In the genomic region with DNA sequence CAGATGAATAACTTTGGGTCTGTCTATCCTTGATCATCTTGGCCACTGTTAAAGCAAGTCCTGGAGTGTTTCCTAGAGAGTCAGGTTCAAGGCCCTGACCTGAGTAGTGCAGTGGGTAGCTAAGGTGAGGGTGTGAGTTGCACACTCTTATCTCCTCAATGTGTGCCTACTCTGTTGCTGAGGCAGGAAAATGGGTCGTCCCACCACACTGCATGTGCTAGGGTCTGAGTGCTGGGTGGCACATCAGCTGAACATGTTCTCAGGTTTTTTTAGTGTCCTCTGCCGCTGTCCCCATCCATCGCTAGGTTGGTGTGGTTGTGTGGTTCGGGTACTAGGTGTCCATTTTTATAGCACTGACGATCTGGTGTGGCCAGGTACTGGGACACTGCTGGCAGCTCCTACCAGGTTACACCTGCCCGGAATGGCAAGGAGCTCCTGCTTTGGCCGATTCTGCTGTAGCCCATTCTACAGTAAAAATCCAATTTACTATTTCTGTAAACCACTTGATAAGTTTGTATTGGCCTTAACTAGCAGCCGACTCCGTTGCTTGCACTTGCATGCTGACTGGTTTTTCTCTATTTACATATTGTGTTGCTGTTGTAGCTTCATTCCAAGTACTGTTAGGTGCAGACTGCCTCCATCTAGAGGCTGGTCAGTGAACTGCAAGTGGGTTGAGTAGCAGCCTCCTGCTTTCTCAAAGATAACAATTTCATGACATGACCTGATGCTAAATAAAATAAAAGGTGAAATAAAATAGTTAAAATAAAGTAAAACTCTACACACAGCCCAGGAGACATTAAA, we compare ENCODE assay signal across 8 mouse cellular contexts.
DNase-seq lines count a peak whose midpoint lies in the region; ATAC-seq and TF ChIP-seq lines count a peak whose summit lies in the region.

No protein-coding gene starts in this region.

- no peak overlapping the region for H3K4me2 ChIP-seq in liver, embryonic 14.5 days (ENCODE audit: low read depth)

- intact Hi-C loops in gastrocnemius, postnatal 14 days (cut with DNase I; ENCODE audit: low total_unique reads): loop anchor here (5.0 kb wide), 1 partner anchor 156 kb away; no protein-coding TSS in a partner anchor

- H3K4me1 ChIP-seq in liver, embryonic 14.5 days (replicated peaks; ENCODE audit: control insufficient read depth in 2 of 2, insufficient read depth in 2 of 2, low read length in 1 of 2): no peaks in the 10 kb centered on the region

- TF ChIP-seq CTCF in liver, embryonic 14.5 days (IDR thresholded peaks at IDR 0.05; ENCODE audit: low read depth): peak; percentile 76

- no peak for TF ChIP-seq EP300 in liver, embryonic 14.5 days (IDR thresholded peaks at IDR 0.05; ENCODE audit: low read depth)

- H3K4me3 ChIP-seq in liver, embryonic 14.5 days (ENCODE audit: insufficient read depth in 1 of 2, low read depth in 2 of 2, low read length in 2 of 2): no peak overlapping the region

- peak; percentile 79; the same call in 1 of the 2 replicates for ATAC-seq in common myeloid progenitor, adult 5-6 weeks (replicated peaks; ENCODE audit: low read depth, poor library complexity, severe bottlenecking)
- ATAC-seq in liver, embryonic 14.5 days (ENCODE audit: insufficient read depth): no peak
- no peak for ATAC-seq in erythroblast, adult 5-6 weeks (replicated peaks; ENCODE audit: low FRiP score, poor library complexity, severe bottlenecking)

- H3K27ac ChIP-seq in liver, embryonic 14.5 days: no peak overlapping the region

- WGBS in liver, embryonic 14.5 days (ENCODE audit: insufficient replicate concordance): 51% methylated on average over 9 of the region's 9 CpGs

- H3K27me3 ChIP-seq in liver, embryonic 14.5 days (ENCODE audit: control insufficient read depth, insufficient read depth, low read length): no peaks in the 10 kb centered on the region

- DNase-seq in urinary bladder, postnatal 10 days (ENCODE audit: low spot score): peak; percentile 19
- DNase-seq in urinary bladder, adult 2 months (ENCODE audit: low spot score): no peak
- peak; percentile 39 for DNase-seq in gastrocnemius, postnatal 14 days
- DNase-seq in kidney, postnatal 14 days: peak; percentile 72
- DNase-seq in liver, embryonic 14.5 days (ENCODE audit: low read depth in 3 of 3, low spot score in 3 of 3): no peak
- DNase-seq in retina, embryonic 14.5 days (ENCODE audit: low spot score): peak; percentile 80

- no peak overlapping the region for H3K9ac ChIP-seq in liver, embryonic 14.5 days (replicated peaks)

- H3K36me3 ChIP-seq in liver, embryonic 14.5 days (replicated peaks; ENCODE audit: control insufficient read depth, insufficient read depth, low read depth): no peaks in the 10 kb centered on the region

- no peaks in the 10 kb centered on the region for H3K9me3 ChIP-seq in liver, embryonic 14.5 days (ENCODE audit: control insufficient read depth, low read length)

Comparison
In these comparisons a context has a peak if more than half of its experiments do, and no peak if none do; other contexts are left out.
1. DNase-seq: peak in urinary bladder, postnatal 10 days (single experiment), gastrocnemius, postnatal 14 days (single experiment), kidney, postnatal 14 days (single experiment) and retina, embryonic 14.5 days (single experiment); none in urinary bladder, adult 2 months (single experiment) and liver, embryonic 14.5 days (0 of 3).